Mouse (Mus musculus) G1E (cell line): ENCODE measurements around the gene Snrnp70.

Source experiments
- CTCF ChIP-seq: IDR thresholded peaks from 2 replicates; pipeline ENCODE4 v1.5.1; 2012; ENCODE audit warnings: low read depth, low read length, inconsistent platforms, mixed read lengths
- GATA1 ChIP-seq: IDR thresholded peaks from 2 replicates; pipeline ENCODE4 v1.6.1; 2012; ENCODE audit warnings: borderline replicate concordance, low read length, inconsistent platforms, mixed read lengths
- POLR2AphosphoS5 ChIP-seq: IDR thresholded peaks from 2 replicates; pipeline ENCODE4 v1.6.1; 2012; ENCODE audit warnings: low read depth, low read length, inconsistent platforms; ENCODE audit not compliant: insufficient replicate concordance

DNA sequence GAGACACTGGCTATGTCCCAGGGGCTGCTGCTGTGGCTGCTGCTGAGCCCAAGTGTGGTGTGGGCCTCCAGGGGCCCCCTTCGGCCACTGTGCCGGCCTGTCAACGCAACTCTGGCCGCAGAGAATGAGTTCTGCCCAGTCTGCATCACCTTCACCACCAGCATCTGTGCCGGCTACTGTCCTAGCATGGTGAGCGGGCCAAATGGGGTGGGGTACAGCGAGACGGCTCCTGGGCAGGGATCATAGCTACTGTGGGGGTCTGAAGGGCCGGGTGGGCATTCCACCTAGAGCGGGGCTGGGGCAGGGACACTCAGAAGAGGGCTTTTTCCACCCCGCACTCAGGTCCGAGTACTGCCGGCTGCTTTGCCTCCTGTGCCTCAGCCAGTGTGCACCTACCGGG is 25.7 kb upstream of the Snrnp70 start:
- TF ChIP-seq CTCF (no peak), POLR2AphosphoS5 (no peak), GATA1 (no peak)
